In genomic region chr10:95266041-95266762, GRCm38 (mm10) we compare ENCODE assay signal across 8 mouse cellular contexts. TPM values are rescaled to one million over a fixed set of nuclear protein-coding genes. Genes with fewer than 3 reads are reported as not detected.
DNase-seq lines count a peak whose midpoint lies in the region; ATAC-seq and TF ChIP-seq lines count a peak whose summit lies in the region.

No protein-coding gene starts in this region.

- WGBS in heart, embryonic 15.5 days, result 76% methylated on average over 10 of the region's 10 CpGs

- no peaks in the 10 kb centered on the region for H3K36me3 ChIP-seq in heart, embryonic 15.5 days

- H3K9ac ChIP-seq in heart, embryonic 15.5 days, result no peak overlapping the region

- peak overlapping the region; percentile 88 for H3K27ac ChIP-seq in gastrocnemius, adult 2 months
- H3K27ac ChIP-seq in heart, embryonic 15.5 days, result 0 out of 2 replicates have a peak overlapping the region, but pooled peaks have one; percentile 12

- no peaks in the 10 kb centered on the region for H3K27me3 ChIP-seq in heart, embryonic 15.5 days

- no peak for TF ChIP-seq CTCF in gastrocnemius, adult 2 months (IDR thresholded peaks at IDR 0.05)

- H3K4me3 ChIP-seq in gastrocnemius, adult 2 months, result peak overlapping the region; percentile 81
- no peak overlapping the region for H3K4me3 ChIP-seq in heart, embryonic 15.5 days

- ATAC-seq in heart, embryonic 15.5 days (replicated peaks; ENCODE audit: insufficient number of reproducible peaks, insufficient read depth, low FRiP score, low read depth), result no peak
- ATAC-seq in erythroblast, adult 5-6 weeks (replicated peaks; ENCODE audit: low FRiP score, poor library complexity, severe bottlenecking), result no peak

- peak overlapping the region; percentile 83; the same call in 1 of the 2 replicates for H3K4me2 ChIP-seq in heart, embryonic 15.5 days

- peak; percentile 32 for DNase-seq in gastrocnemius, adult 2 months
- no peak for DNase-seq in gastrocnemius, postnatal 10 days
- peak; percentile 37 for DNase-seq in CD4-positive helper T cell, adult 2 months (ENCODE audit: low read depth, low spot score)
- DNase-seq in lung, postnatal 36 days, result peak; percentile 49
- DNase-seq in left cerebral cortex, postnatal 4 days, result no peak
- no peak for DNase-seq in kidney, postnatal 36 days

- intact Hi-C loops in gastrocnemius, adult 2 months (cut with DNase I), result loop anchor here (5.0 kb wide), 2 partner anchors 131 to 179 kb away; no protein-coding TSS in a partner anchor
- intact Hi-C loops in left cerebral cortex, postnatal 4 days (cut with DNase I), result loop anchor here (10.0 kb wide), 1 partner anchor 149 kb away; the partner anchor contains the start of gene Socs2

- H3K9me3 ChIP-seq in heart, embryonic 15.5 days (replicated peaks), result no peaks in the 10 kb centered on the region

- H3K4me1 ChIP-seq in heart, embryonic 15.5 days (replicated peaks), result peaks cover 15% of the 10 kb centered on the region

RNA-seq across cellular contexts. Expression of gene Cradd, which starts 57.7 kb away (rescaled TPM):
- total RNA-seq in gastrocnemius, adult 2 months (2021), result 1 to 10 TPM; 8.6 to 9.8 TPM
- total RNA-seq in gastrocnemius, postnatal 10 days (2021), result 10 to 100 TPM; 12.1 to 14.3 TPM
- 7.6 and 9.0 TPM in 2 replicates for polyA plus RNA-seq in heart, embryonic 15.5 days (2015; fragmentation: Nextera tagmentation; extraction: Ambion mirVana)
- total RNA-seq in left cerebral cortex, postnatal 4 days (2021), result 1 to 10 TPM; 7.4 TPM
- total RNA-seq in erythroblast, adult 5-6 weeks (2015; ENCODE audit: low replicate concordance), result 5.6 and 7.1 TPM in 2 replicates
- total RNA-seq in erythroblast, adult 5-6 weeks (2017; ENCODE audit: low replicate concordance), result 0.09 and 3.8 TPM in 2 replicates

Comparison
In these comparisons a context has a peak if more than half of its experiments do, and no peak if none do; other contexts are left out.
1. DNase-seq: peak in gastrocnemius, adult 2 months (single experiment), CD4-positive helper T cell, adult 2 months (single experiment) and lung, postnatal 36 days (single experiment); none in gastrocnemius, postnatal 10 days (single experiment), left cerebral cortex, postnatal 4 days (single experiment) and kidney, postnatal 36 days (0 of 2).